Mouse (Mus musculus) hindbrain, embryonic 16.5 days (tissue): Measurements from ENCODE around the gene Rrp1. TPM values are rescaled to one million over a fixed set of nuclear protein-coding genes. Genes with fewer than 3 reads are reported as not detected.
"Not testable (repeated sequence)": the region's sequence is repeated elsewhere in the genome, so short reads cannot be mapped to it uniquely, and the experiment has no call there.

ENCODE experiments used
- ATAC-seq: fragments of 200-750 bp; cut with Nextera tagmentation; 2 replicates; pipeline ENCODE4 v1.8.0; 2017; ENCODE audit warnings: moderate TSS enrichment, moderate library complexity
- H3K27ac ChIP-seq: fragments of 300-500 bp; sonication (generic); 2 replicates; pipeline ENCODE4 v1.5.1; 2014; ENCODE audit warnings: low read depth, mild to moderate bottlenecking, control low read depth, low read length, moderate library complexity
- H3K27me3 ChIP-seq: fragments of 300-500 bp; sonication (generic); replicated peaks from 2 replicates; pipeline ENCODE4 v1.6.1; 2014; ENCODE audit warnings: low read length; ENCODE audit not compliant: control insufficient read depth, insufficient read depth
- H3K36me3 ChIP-seq: fragments of 300-500 bp; sonication (generic); 2 replicates; pipeline ENCODE4 v1.6.1; 2014; ENCODE audit warnings: mild to moderate bottlenecking, low read length, moderate library complexity, mixed read lengths; ENCODE audit not compliant: control insufficient read depth, insufficient read depth
- H3K4me1 ChIP-seq: fragments of 300-500 bp; sonication (generic); 2 replicates; pipeline ENCODE4 v1.6.1; 2014; ENCODE audit warnings: low read depth, low read length; ENCODE audit not compliant: control insufficient read depth, insufficient read depth
- H3K4me2 ChIP-seq: fragments of 300-500 bp; sonication (generic); 2 replicates; pipeline ENCODE4 v1.6.1; 2014; ENCODE audit warnings: mild to moderate bottlenecking, low read length, control low read depth, moderate library complexity
- H3K4me3 ChIP-seq: fragments of 300-500 bp; sonication (generic); 2 replicates; pipeline ENCODE4 v1.5.1; 2014; ENCODE audit warnings: mild to moderate bottlenecking, low read length, control low read depth, moderate library complexity
- H3K9ac ChIP-seq: fragments of 300-500 bp; sonication (generic); 2 replicates; pipeline ENCODE4 v1.6.1; 2014; ENCODE audit warnings: low read depth, mild to moderate bottlenecking, control low read depth, low read length, moderate library complexity
- H3K9me3 ChIP-seq: fragments of 300-500 bp; sonication (generic); 2 replicates; pipeline ENCODE4 v1.6.1; 2014; ENCODE audit warnings: mild to moderate bottlenecking, low read length, moderate library complexity; ENCODE audit not compliant: control insufficient read depth
- WGBS: fragments of 180-500 bp; shearing (Covaris S2); extraction: QIAGEN DNeasy Blood & Tissue Kit; methylation state at CpG from one replicate; pipeline ENCODE4 v1.1.7; 2014; 5-methylcytosine and 5-hydroxymethylcytosine counted together
- polyA plus RNA-seq: library from polyadenylated mRNA; unstranded; fragments of >200 nt; fragmentation: Nextera tagmentation; extraction: Ambion mirVana; gene quantifications from 2 replicates; pipeline ENCODE4 v1.2.1, GENCODE M21; 2015

Rrp1 gene
- polyA plus RNA-seq, 1 experiment from 2014 or later = 440 TPM

DNA sequence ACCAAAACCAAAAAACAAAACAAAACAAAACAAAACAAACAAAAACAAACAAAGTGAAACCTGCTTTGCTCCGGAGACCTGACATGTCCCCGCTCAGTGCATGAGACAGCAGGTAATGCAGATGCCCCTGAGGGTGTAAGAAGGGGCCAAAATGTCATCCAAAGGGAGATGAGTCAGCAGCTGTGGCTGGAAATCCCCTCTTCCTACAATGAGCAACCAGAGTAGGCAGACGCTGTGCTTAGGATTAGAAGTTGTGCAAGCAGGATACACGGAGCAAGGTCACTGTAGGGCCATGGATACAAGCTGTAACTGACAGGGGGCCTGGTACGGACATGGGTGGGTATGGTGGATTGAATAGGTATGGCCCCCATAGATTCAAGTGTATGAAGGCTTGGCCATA is 16.3 kb upstream of the Rrp1 start:
- 90% methylated on average over 5 of the region's 5 CpGs for WGBS
- no peak for ATAC-seq

DNA sequence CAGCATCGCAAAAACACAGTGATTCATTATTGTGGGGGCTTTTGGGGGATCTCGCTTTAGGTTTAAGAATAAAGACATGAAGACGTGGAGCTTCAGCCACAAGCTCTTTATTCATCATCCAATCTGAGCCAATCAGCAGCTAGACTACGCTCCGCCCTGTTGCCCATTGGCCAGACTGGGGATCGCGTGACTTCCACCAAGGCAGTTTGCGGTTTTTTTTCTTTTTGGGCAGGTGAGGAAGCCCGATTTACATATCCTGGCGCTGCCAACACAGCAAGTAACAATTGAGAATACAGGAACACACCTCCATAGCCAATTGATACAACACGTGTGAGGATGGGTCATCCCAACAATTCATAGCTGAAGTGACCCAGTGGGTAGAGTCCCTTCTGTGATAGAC is 15.2 kb upstream of the Rrp1 start:
- no peak for ATAC-seq
- Histone ChIP-seq H3K4me2 (no peak overlapping the region), H3K9me3 (no peaks in the 10 kb centered on the region), H3K9ac (no peak overlapping the region), H3K27ac (no peak overlapping the region), H3K4me1 (peaks cover 5% of the 10 kb centered on the region; the same call in 1 of the 2 replicates), H3K4me3 (no peak overlapping the region), H3K36me3 (peaks cover 16% of the 10 kb centered on the region), H3K27me3 (no peaks in the 10 kb centered on the region)
- WGBS = 93% methylated on average over 11 of the region's 11 CpGs

More for the DNA sequence above, 16.3 kb upstream of the Rrp1 start:
- no peak overlapping the region for H3K27ac ChIP-seq
- no peaks in the 10 kb centered on the region for H3K27me3 ChIP-seq
- H3K36me3 ChIP-seq = peaks cover 16% of the 10 kb centered on the region
- H3K4me1 ChIP-seq = peaks cover 5% of the 10 kb centered on the region; the same call in 1 of the 2 replicates
- no peak overlapping the region for H3K9ac ChIP-seq
- H3K4me2 ChIP-seq = no peak overlapping the region
- H3K9me3 ChIP-seq = no peaks in the 10 kb centered on the region
- no peak overlapping the region for H3K4me3 ChIP-seq

GRCm38 (mm10) chr10:78426117-78426735 is 13.4 kb upstream of the Rrp1 start:
- Histone ChIP-seq H3K9ac (peak overlapping the region; percentile 96), H3K27ac (peak overlapping the region; percentile 78), H3K4me2 (peak overlapping the region; percentile 84), H3K4me3 (peak overlapping the region; percentile 87), H3K9me3 (no peaks in the 10 kb centered on the region), H3K4me1 (peaks cover 5% of the 10 kb centered on the region; the same call in 1 of the 2 replicates), H3K27me3 (no peaks in the 10 kb centered on the region), H3K36me3 (peaks cover 16% of the 10 kb centered on the region)
- ATAC-seq = peak; percentile 5; the same call in 1 of the 2 replicates
- 50% methylated on average over 6 of the region's 6 CpGs for WGBS

- Histone ChIP-seq H3K4me1 (peaks cover 5% of the 10 kb centered on the region; the same call in 1 of the 2 replicates), H3K27ac (peak within 1 kb of the TSS; percentile 78), H3K4me3 (peak within 1 kb of the TSS; percentile 87), H3K9me3 (no peaks in the 10 kb centered on the region), H3K36me3 (peaks cover 16% of the 10 kb centered on the region), H3K9ac (peak within 1 kb of the TSS; percentile 96), H3K27me3 (no peaks in the 10 kb centered on the region), H3K4me2 (peak within 1 kb of the TSS; percentile 84)
- peak; percentile 95 for ATAC-seq
- WGBS = 2% methylated on average over 38 of the region's 40 CpGs
These were observed 12.6 kb upstream of the Rrp1 start, which contains the start of gene Cstb for GRCm38 (mm10) chr10:78425181-78426041. Gene Cstb, plus strand, starts transcription at chr10:78425669.

DNA sequence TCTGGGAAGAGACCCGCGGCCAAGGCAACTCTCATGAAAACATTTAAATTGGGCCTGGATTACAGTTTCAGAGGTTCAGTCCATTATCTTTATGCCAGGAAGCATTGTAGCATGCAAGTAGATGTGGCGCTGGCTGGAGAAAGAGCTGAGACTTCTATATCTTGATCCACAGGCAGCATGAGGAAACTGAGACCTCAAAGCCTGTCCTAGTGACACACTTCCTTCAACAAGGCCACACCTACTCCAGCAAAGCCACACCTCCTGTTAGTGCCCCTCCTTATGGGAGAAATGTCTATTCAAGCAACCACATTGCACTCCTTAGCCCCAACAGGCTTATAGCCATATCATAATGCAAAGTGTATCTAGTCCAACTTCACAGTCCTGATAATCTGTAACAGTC is 9.8 kb upstream of the Rrp1 start:
- 97% methylated on average over 3 of the region's 3 CpGs for whole genome bisulfite sequencing
- no peak overlapping the region for H3K9ac ChIP-seq
- no peak overlapping the region for H3K4me3 ChIP-seq
- peaks cover 5% of the 10 kb centered on the region; the same call in 1 of the 2 replicates for H3K4me1 ChIP-seq
- no peak for ATAC-seq
- H3K36me3 ChIP-seq = peaks cover 4% of the 10 kb centered on the region
- no peaks in the 10 kb centered on the region for H3K9me3 ChIP-seq
- H3K4me2 ChIP-seq = no peak overlapping the region
- H3K27ac ChIP-seq = no peak overlapping the region
- H3K27me3 ChIP-seq = no peaks in the 10 kb centered on the region

GRCm38 (mm10) chr10:78420929-78421328 is 8.1 kb upstream of the Rrp1 start:
- no peak for ATAC-seq
- Histone ChIP-seq H3K4me3 (no peak overlapping the region), H3K27me3 (no peaks in the 10 kb centered on the region), H3K4me2 (no peak overlapping the region), H3K9me3 (no peaks in the 10 kb centered on the region), H3K9ac (no peak overlapping the region), H3K27ac (no peak overlapping the region), H3K4me1 (no peaks in the 10 kb centered on the region), H3K36me3 (no peaks in the 10 kb centered on the region)
- 81% methylated on average over 2 of the region's 2 CpGs for WGBS

DNA sequence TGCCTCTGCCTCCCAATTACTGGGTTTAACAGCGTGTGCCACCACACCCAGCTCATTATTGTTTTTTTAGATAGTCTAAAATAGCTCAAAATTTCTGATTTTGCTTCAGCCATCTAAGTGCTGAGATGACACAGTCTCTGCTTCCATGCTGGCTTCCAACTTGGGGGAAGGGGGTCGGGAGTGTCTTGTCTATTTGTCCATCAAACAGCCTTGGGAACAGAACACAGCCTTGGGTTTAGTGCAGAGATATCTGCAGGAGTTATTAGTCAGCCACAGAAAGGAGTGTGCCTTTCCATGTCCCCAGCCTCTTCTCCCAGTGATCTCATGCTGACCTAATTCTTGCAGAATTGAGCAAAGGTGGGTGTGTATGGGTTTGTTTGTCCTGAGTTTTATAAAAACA is 5.9 kb upstream of the Rrp1 start:
- no peak overlapping the region for H3K27ac ChIP-seq
- no peaks in the 10 kb centered on the region for H3K9me3 ChIP-seq
- H3K36me3 ChIP-seq = no peaks in the 10 kb centered on the region
- H3K9ac ChIP-seq = no peak overlapping the region
- ATAC-seq = no peak
- H3K27me3 ChIP-seq = no peaks in the 10 kb centered on the region
- H3K4me2 ChIP-seq = no peak overlapping the region
- WGBS = 93% methylated on average over 2 of the region's 2 CpGs
- H3K4me3 ChIP-seq = no peak overlapping the region
- no peaks in the 10 kb centered on the region for H3K4me1 ChIP-seq

- whole genome bisulfite sequencing = 63% methylated on average over 5 of the region's 5 CpGs
- Histone ChIP-seq H3K27ac (no peak overlapping the region), H3K36me3 (no peaks in the 10 kb centered on the region), H3K4me2 (no peak overlapping the region), H3K9me3 (no peaks in the 10 kb centered on the region), H3K9ac (no peak overlapping the region), H3K27me3 (no peaks in the 10 kb centered on the region), H3K4me3 (no peak overlapping the region), H3K4me1 (no peaks in the 10 kb centered on the region)
- no peak for ATAC-seq
These were observed 5.0 kb upstream of the Rrp1 start for GRCm38 (mm10) chr10:78417888-78418287.

GRCm38 (mm10) chr10:78414936-78415335 is 2.1 kb upstream of the Rrp1 start:
- not testable (repeated sequence) for ATAC-seq, H3K27ac ChIP-seq, H3K27me3 ChIP-seq, H3K9ac ChIP-seq, H3K36me3 ChIP-seq, H3K4me2 ChIP-seq, H3K4me3 ChIP-seq, H3K9me3 ChIP-seq, H3K4me1 ChIP-seq
- WGBS = 86% methylated on average over 3 of the region's 4 CpGs
